Mouse (Mus musculus) left cerebral cortex, postnatal 10 days (tissue): ENCODE measurements around the gene Ceacam16. TPM values are rescaled to one million over a fixed set of nuclear protein-coding genes. Genes with fewer than 3 reads are reported as not detected.
A peak's percentile ranks its signal among the peaks of the same experiment; 100 is the strongest.

ENCODE experiments used
- DNase-seq, 2 experiments: peaks; one replicate each; pipeline ENCODE4 v3.0.0; 2021 to 2022; ENCODE audit warnings: low spot score in 2 of 2, mixed read lengths in 1 of 2; ENCODE audit errors: extremely low spot score in 1 of 2
- intact Hi-C: fragments of 180-260 bp; cut with DNase I; formaldehyde crosslinking; loops from one replicate; pipeline ENCODE4 v1.15.1; 2025
- total RNA-seq, 2 experiments: library from RNA; stranded (reverse); gene quantifications; 2 replicates each; pipeline ENCODE4 v1.2.3; 2021

Ceacam16 gene
- not detected for total RNA-seq

DNA sequence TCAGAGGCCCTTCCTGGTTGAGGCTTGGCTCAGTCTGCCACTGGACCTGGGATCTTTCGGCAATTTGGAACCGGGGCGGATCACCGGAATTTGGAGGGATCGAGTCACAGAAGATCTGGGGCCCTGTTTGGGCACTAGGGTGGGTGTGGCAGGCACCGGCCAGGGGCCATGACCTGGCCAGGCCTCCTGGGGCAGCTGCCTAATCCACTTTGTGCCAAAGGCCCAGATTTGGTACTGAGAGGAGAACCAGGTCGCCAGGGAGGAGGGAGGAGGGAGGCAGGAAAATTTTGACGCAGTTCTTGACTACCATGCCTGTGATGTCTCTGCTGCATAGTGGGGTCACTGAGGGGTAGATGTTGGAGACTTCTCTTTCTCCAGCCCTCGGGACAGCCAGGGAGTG is at the start of gene Ceacam16:
TSS of gene Ceacam16 (minus strand) at position 101 of the 400 bp plus-strand sequence.
- intact Hi-C loops = no loop called here
- DNase-seq = no peak

- DNase-seq = peak in 1 of 2 experiments; percentile 82
- intact Hi-C loops = loop anchor here (2.0 kb wide), 1 partner anchor 46 kb away; no protein-coding TSS in a partner anchor
Measured at GRCm38 (mm10) chr7:19910421-19911291, 49.6 kb upstream of the Ceacam16 start.

- intact Hi-C loops = no loop called here
- peak in 1 of 2 experiments; percentile 52 for DNase-seq
Measured at GRCm38 (mm10) chr7:19889881-19890280, 28.8 kb upstream of the Ceacam16 start.

DNA sequence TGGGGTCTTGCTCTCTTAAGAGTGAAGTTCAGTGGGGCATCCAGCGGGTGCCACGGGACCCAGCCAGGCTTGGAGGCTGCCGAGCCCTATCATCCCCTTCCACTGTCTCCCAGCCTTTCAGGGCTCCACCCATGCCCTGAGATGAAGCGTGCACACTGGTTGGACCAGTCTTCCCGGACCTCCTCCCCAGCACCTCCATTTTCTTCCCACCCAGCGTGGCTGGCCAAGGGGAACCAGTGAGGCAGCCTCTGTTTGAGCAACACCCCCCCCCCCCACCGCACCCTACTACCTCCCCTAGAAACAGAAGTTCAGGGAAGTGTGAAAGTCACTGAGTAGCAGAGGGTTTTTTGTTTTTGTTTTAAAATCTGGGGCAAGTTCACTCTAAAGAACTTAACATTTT is 26.8 kb upstream of the Ceacam16 start, which contains the start of gene Ceacam19:
TSS of gene Ceacam19 (minus strand) at position 117 of the 400 bp plus-strand sequence.
- no peak for DNase-seq
- intact Hi-C loops = no loop called here

DNA sequence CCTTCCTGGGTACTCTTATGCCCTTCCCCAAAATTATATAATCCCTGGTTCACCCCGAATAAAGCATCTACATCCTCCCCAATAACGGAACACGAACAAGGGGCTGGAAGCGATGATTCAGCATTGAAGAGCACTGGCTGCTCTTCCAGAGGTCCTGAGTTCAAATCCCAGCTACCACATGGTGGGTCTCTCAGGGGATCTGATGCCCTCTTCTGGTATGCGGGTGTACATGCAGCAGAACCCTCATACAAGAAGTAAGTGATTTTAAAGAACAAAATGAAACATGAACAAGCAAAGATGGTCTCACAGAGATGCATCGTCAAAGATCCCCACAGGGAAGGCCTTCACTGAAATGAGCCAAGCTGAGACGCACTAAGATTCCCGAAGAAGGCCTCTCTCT is 19.7 kb upstream of the Ceacam16 start:
- no peak for DNase-seq

GRCm38 (mm10) chr7:19876781-19877425 is 15.8 kb upstream of the Ceacam16 start:
- intact Hi-C loops = no loop called here
- DNase-seq = no peak

More for the DNA sequence above, 19.7 kb upstream of the Ceacam16 start:
- intact Hi-C loops = no loop called here

DNA sequence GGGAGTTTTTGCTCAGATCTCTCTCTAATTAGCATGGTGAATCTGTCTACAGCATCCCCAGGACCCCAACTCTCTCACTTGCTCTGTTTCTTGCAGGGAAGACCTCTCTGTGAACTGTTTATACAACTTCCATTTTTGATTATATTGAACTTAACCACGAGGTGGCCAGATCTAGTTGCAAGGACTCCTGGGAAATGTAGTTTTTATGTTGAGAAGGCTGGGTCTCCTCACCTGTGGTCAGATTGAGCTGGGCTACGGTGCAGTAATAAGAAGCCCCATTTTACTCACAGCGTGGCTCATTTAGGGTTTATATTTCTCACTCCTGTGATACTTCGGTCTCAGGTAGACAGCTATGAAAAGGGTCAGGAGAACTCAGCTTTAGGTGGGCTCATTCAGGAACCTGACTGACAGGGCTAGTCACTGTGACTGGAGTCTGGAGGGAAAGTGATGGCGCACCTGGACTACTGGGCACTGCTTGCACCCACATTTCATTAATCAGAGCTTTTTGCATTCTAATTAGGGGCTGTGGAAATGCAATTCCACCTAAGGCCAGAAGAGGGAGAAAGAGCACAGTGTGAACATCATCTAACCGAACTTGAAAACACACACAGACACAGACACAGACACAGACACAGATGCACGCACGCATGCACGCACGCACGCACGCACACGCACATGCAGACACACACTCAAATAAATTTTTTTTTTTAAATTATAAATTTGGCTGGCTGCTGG is 15.0 kb upstream of the Ceacam16 start:
- DNase-seq = peak in 1 of 2 experiments; percentile 38
- intact Hi-C loops = no loop called here

- no peak for DNase-seq
- intact Hi-C loops = loop anchor here (5.0 kb wide), 1 partner anchor 75 kb away; the partner anchor contains the start of gene Cblc
Measured at GRCm38 (mm10) chr7:19871943-19872601, 11.0 kb upstream of the Ceacam16 start.

DNA sequence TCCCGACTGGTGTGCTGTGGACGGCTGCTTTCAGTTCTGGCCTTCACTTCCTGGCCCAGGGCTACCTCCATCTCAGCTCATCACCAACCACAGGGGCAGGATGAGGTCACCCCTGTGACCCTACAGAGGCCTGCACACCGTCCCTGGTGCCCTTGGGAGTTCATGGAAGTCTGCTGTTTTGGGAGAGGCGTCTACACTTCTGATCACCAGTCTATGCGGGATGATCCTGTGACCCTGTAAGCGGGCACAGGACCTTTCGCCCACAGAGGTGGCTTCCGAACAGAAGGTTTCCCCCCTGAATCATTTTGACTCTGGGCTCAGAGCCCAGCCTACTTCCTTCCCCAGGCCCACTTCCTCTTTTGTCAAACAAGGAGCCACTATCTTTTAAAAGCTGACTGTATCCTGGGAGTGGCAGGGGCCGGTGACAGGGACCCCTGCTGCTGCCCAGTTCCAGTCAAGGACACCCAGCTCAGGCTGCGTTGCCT is 10.1 kb upstream of the Ceacam16 start:
- intact Hi-C loops = loop anchor here (5.0 kb wide), 1 partner anchor 74 kb away; the partner anchor contains the start of gene Cblc

DNA sequence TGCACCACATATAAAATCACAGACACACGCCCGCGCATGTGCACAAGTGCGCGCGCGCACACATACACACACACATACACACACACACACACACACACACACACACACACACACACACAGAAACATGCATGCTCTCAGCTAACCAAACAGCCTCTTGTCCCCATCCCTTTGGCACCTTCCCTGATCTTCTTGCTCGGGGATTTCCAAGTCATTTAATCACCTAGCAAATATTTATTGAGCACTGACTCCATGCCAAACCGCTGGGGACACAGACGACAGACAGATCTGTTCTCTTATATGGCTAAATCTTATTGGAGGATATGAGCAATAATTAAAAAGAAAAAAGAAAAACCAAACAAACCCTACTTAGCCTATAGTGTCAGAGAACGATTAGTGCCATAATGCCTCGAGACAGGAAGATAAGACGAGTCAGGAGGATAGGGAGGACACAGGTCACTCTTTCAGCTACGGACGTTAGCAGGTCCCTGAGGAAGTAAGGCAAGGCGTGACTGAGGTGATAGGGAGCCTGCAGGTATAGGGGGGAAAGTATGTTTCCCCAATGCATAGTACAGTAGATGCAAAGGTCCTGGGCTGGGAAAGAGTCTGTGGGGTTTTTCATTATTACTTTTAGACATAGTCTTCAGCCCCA is 6.8 kb upstream of the Ceacam16 start:
- no peak for DNase-seq
- intact Hi-C loops = no loop called here

More for the DNA sequence above, 10.1 kb upstream of the Ceacam16 start:
- no peak for DNase-seq

- intact Hi-C loops = no loop called here
- no peak for DNase-seq
Measured at GRCm38 (mm10) chr7:19866490-19866889, 5.4 kb upstream of the Ceacam16 start.

DNA sequence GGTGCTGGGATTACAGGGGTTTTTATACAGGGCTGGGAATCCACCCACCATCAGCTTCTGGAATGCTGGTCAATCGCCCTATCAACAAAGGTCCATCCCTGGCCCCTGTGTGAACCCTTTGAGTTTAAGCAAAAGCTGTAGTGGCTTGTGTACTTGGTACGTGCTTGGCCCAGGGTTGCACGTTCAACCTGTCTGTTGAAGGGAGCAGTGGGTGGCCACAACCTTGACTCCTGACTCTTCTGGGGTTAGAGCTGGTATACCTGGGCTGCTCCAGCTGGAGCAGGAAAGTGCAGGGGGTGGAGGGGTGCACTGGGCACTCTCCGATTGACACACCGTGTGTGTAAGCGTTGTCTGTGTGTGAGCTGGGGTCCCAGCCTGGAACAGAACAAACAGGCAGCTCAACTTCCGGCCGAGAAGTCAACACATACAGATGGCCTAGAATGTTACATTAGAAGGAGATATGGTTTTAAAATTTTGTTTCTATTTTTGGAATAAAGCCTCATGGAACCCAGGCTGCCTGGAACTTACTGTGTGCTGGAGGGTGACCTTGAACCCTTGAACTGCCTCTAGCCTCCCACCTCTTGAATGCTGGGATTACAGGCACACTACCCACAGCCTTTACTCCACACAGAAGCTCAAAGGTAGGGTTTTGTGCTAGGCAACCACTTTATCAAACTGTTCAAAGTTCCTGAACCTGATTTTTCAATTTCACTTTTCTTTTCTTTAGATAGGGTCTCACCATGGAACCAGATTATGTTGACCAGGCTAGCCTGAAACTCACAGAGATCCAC is 4.3 kb upstream of the Ceacam16 start:
- DNase-seq = no peak
- intact Hi-C loops = no loop called here

GRCm38 (mm10) chr7:19864241-19864640 is 3.1 kb upstream of the Ceacam16 start:
- DNase-seq = no peak
- intact Hi-C loops = no loop called here

GRCm38 (mm10) chr7:19859740-19860139 is 1.4 kb downstream of the Ceacam16 start:
- DNase-seq = no peak
- intact Hi-C loops = no loop called here

DNA sequence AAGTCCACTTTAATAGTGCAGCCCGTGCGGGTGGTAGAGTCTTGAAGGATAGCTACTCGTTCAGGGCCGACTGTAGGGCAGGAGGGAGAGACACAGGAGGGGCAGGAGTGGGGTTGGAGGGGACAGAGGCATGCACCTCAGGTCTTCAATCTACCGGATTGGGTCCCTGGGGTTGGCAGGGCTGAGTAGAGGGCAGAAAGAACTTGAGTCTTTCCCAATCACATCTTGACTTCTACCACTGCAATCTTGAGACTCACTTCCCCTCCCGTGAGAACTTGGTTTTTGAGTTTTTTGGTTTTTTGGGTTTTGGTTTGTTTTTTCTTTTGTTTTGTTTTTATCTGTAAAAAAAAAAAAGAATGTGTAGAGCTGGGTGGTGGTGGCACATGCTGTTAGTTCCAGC is 4.8 kb downstream of the Ceacam16 start:
- intact Hi-C loops = no loop called here
- no peak for DNase-seq

DNA sequence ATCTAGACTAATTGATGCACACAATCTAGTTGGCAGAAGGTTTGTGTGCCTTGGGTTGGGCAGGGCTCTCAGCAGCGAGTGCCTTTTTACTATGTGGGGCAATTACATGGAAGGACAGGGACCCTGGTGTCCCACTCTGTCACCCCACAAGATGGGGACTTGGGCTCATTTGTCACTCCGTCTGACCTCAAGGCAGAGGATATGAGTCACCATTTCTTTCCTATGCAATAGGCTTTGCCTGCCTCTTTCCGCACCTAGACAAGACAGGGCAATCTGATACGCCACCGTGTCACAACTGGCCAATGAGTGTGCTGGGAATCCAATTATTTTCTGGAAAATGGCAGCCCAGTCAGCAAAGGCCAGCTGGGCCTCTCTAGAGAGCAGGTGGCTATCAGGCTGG is 5.4 kb downstream of the Ceacam16 start:
- DNase-seq = no peak
- intact Hi-C loops = no loop called here

- intact Hi-C loops = no loop called here
- no peak for DNase-seq
Measured at GRCm38 (mm10) chr7:19853526-19853925, 7.6 kb downstream of the Ceacam16 start.
